Mouse (Mus musculus) T-cell, adult 2 months (primary cell): ENCODE results near the gene Exoc4.

Experiments
- DNase-seq: peaks from one replicate; pipeline ENCODE4 v3.0.0; 2022; ENCODE audit warnings: low spot score

Gene Exoc4

GRCm38 (mm10) chr6:33248894-33249758 lies at the start of gene Exoc4:
Gene Exoc4 (plus strand): TSS chr6:33249085.
- DNase-seq = peak; percentile 96

GRCm38 (mm10) chr6:33218780-33219179 lies 30.1 kb upstream of the Exoc4 start:
- DNase-seq = no peak

GRCm38 (mm10) chr6:33226700-33227099 lies 22.2 kb upstream of the Exoc4 start:
- DNase-seq = no peak

- DNase-seq = no peak
These were observed 21.5 kb upstream of the Exoc4 start for GRCm38 (mm10) chr6:33227371-33227770.

- DNase-seq = no peak
These were observed 7.6 kb upstream of the Exoc4 start for GRCm38 (mm10) chr6:33241250-33241649.

GRCm38 (mm10) chr6:33244546-33244945 lies 4.3 kb upstream of the Exoc4 start:
- DNase-seq = no peak

- no peak for DNase-seq
These were observed 1.7 kb upstream of the Exoc4 start for GRCm38 (mm10) chr6:33247146-33247545.

- DNase-seq = no peak
These were observed 1.1 kb upstream of the Exoc4 start for GRCm38 (mm10) chr6:33247576-33248355.

- no peak for DNase-seq
These were observed 7.8 kb downstream of the Exoc4 start for GRCm38 (mm10) chr6:33256638-33257037.

- DNase-seq = no peak
These were observed 8.3 kb downstream of the Exoc4 start for GRCm38 (mm10) chr6:33257076-33257789.

- no peak for DNase-seq
These were observed 11.0 kb downstream of the Exoc4 start for GRCm38 (mm10) chr6:33259926-33260325.

- no peak for DNase-seq
These were observed 12.7 kb downstream of the Exoc4 start for GRCm38 (mm10) chr6:33261606-33262005.

- DNase-seq = no peak
These were observed 15.1 kb downstream of the Exoc4 start for GRCm38 (mm10) chr6:33263950-33264349.

GRCm38 (mm10) chr6:33264388-33264787 lies 15.5 kb downstream of the Exoc4 start:
- no peak for DNase-seq

- no peak for DNase-seq
These were observed 18.7 kb downstream of the Exoc4 start for GRCm38 (mm10) chr6:33267571-33267970.

- DNase-seq = no peak
These were observed 34.6 kb downstream of the Exoc4 start for GRCm38 (mm10) chr6:33283523-33283922.

GRCm38 (mm10) chr6:33283936-33284335 lies 35.1 kb downstream of the Exoc4 start:
- no peak for DNase-seq

- DNase-seq = no peak
These were observed 37.5 kb downstream of the Exoc4 start for GRCm38 (mm10) chr6:33286376-33286775.

- DNase-seq = no peak
These were observed 45.7 kb downstream of the Exoc4 start for GRCm38 (mm10) chr6:33294626-33295025.

GRCm38 (mm10) chr6:33297566-33297965 lies 48.7 kb downstream of the Exoc4 start:
- no peak for DNase-seq

- DNase-seq = no peak
These were observed 49.9 kb downstream of the Exoc4 start for GRCm38 (mm10) chr6:33298768-33299167.

- DNase-seq = no peak
These were observed 57.1 kb downstream of the Exoc4 start for GRCm38 (mm10) chr6:33305996-33306395.
